Comparison of ENCODE assay signal across 30 mouse cellular contexts in the genomic region with DNA sequence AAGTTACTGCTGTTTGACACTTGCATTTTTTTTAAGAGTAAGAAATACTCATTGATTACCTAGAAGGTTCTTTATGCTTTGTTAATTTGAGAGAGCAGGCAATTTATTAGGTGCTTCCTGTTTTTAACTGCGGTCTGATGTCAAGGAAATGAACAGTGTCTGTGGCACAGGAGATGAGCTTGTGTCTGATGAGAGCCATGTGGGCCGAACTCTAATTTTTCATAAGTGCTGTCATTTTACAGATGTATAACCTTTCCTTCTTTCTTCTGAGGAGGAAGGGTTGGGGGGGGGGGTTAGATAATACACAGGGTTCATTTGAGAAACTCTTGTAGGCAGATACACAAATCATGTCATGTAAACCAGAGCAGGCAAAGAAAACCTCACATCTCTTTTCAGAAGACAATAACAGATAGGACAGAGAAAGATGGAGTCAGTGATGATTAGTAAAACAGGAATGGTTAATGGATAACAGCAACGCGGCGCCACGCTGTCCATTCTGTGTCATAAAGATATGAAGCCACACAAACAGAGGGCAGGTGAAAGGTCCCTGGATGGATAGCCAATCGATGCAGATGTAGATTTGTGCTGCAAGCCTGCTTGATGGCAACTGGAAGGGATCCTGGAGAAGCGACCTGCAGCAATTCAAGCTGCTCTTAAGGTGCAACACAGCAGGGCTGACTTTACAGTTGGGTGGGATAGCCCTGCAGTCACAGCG.
DNase-seq lines count a peak whose midpoint lies in the region; ATAC-seq lines count a peak whose summit lies in the region.
"Had no signal": no experiment of that assay in that cellular context is flagged by ENCODE, and none has a peak within 500 bp of the region (broad histone marks: within the 10 kb centered on the region; RNA-seq: fewer than 3 reads in every experiment).

No protein-coding gene starts in this region.

- no peaks in the 10 kb centered on the region for H3K9me3 ChIP-seq in kidney, embryonic 14.5 days (ENCODE audit: control insufficient read depth, low read length)
- no peaks in the 10 kb centered on the region for H3K9me3 ChIP-seq in intestine, embryonic 15.5 days
- H3K9me3 ChIP-seq in midbrain, embryonic 13.5 days, result no peaks in the 10 kb centered on the region
- H3K9me3 ChIP-seq in midbrain, embryonic 16.5 days (replicated peaks; ENCODE audit: control insufficient read depth, low read length, poor library complexity, severe bottlenecking), result no peaks in the 10 kb centered on the region
- H3K9me3 ChIP-seq: embryonic facial prominence, embryonic 10.5 days; embryonic facial prominence, embryonic 13.5 days; forebrain, embryonic 12.5 days; forebrain, embryonic 15.5 days; G1E; heart, embryonic 12.5 days; heart, embryonic 15.5 days; hindbrain, embryonic 10.5 days; hindbrain, embryonic 13.5 days had no signal

- H3K27ac ChIP-seq in kidney, embryonic 14.5 days (ENCODE audit: low read depth, low read length), result no peak overlapping the region
- H3K27ac ChIP-seq in intestine, embryonic 15.5 days, result no peak overlapping the region
- no peak overlapping the region for H3K27ac ChIP-seq in midbrain, embryonic 13.5 days
- H3K27ac ChIP-seq in midbrain, embryonic 16.5 days (ENCODE audit: low read length), result no peak overlapping the region
- H3K27ac ChIP-seq: embryonic facial prominence, embryonic 10.5 days; embryonic facial prominence, embryonic 13.5 days; forebrain, embryonic 12.5 days; forebrain, embryonic 15.5 days; heart, embryonic 15.5 days; hindbrain, embryonic 10.5 days; hindbrain, embryonic 13.5 days had no signal

- no peaks in the 10 kb centered on the region for H3K4me1 ChIP-seq in kidney, embryonic 14.5 days (ENCODE audit: control insufficient read depth, insufficient read depth, low read length)
- 0 out of 2 replicates have a peak, but pooled peaks cover 7% of the 10 kb centered on the region for H3K4me1 ChIP-seq in intestine, embryonic 15.5 days (replicated peaks)
- H3K4me1 ChIP-seq in midbrain, embryonic 13.5 days (replicated peaks), result peaks cover 9% of the 10 kb centered on the region; the same call in 1 of the 2 replicates
- H3K4me1 ChIP-seq in midbrain, embryonic 16.5 days (ENCODE audit: control insufficient read depth, insufficient read depth, low read length), result 0 out of 2 replicates have a peak, but pooled peaks cover 2% of the 10 kb centered on the region
- H3K4me1 ChIP-seq: embryonic facial prominence, embryonic 13.5 days; forebrain, embryonic 15.5 days; hindbrain, embryonic 13.5 days had no signal

- no peaks in the 10 kb centered on the region for H3K27me3 ChIP-seq in kidney, embryonic 14.5 days (ENCODE audit: control insufficient read depth, insufficient read depth, low read length)
- H3K27me3 ChIP-seq in intestine, embryonic 15.5 days (replicated peaks), result no peaks in the 10 kb centered on the region
- no peaks in the 10 kb centered on the region for H3K27me3 ChIP-seq in midbrain, embryonic 13.5 days
- no peaks in the 10 kb centered on the region for H3K27me3 ChIP-seq in midbrain, embryonic 16.5 days (ENCODE audit: control insufficient read depth, insufficient read depth, low read depth, low read length)
- H3K27me3 ChIP-seq: CH12.LX; embryonic facial prominence, embryonic 13.5 days; forebrain, embryonic 12.5 days; forebrain, embryonic 15.5 days; heart, embryonic 15.5 days; hindbrain, embryonic 13.5 days had no signal

- WGBS in kidney, embryonic 14.5 days, result 58% methylated on average over 9 of the region's 9 CpGs
- 32% methylated on average over 9 of the region's 9 CpGs for WGBS in intestine, embryonic 15.5 days
- 93% methylated on average over 9 of the region's 9 CpGs for WGBS in midbrain, embryonic 13.5 days
- 95% methylated on average over 9 of the region's 9 CpGs for WGBS in midbrain, embryonic 16.5 days

- no peak overlapping the region for H3K9ac ChIP-seq in kidney, embryonic 14.5 days (ENCODE audit: low read depth, low read length)
- H3K9ac ChIP-seq in intestine, embryonic 15.5 days, result no peak overlapping the region
- no peak overlapping the region for H3K9ac ChIP-seq in midbrain, embryonic 13.5 days (replicated peaks)
- no peak overlapping the region for H3K9ac ChIP-seq in midbrain, embryonic 16.5 days (ENCODE audit: low read depth, low read length)
- H3K9ac ChIP-seq: embryonic facial prominence, embryonic 13.5 days; forebrain, embryonic 12.5 days; forebrain, embryonic 15.5 days; heart, embryonic 12.5 days; heart, embryonic 15.5 days; hindbrain, embryonic 13.5 days had no signal

- no peak overlapping the region for H3K4me2 ChIP-seq in kidney, embryonic 14.5 days (replicated peaks; ENCODE audit: low read depth, low read length)
- H3K4me2 ChIP-seq in intestine, embryonic 15.5 days (replicated peaks), result no peak overlapping the region
- no peak overlapping the region for H3K4me2 ChIP-seq in midbrain, embryonic 13.5 days (replicated peaks)
- H3K4me2 ChIP-seq in midbrain, embryonic 16.5 days (ENCODE audit: low read length), result no peak overlapping the region
- H3K4me2 ChIP-seq: embryonic facial prominence, embryonic 13.5 days; forebrain, embryonic 12.5 days; forebrain, embryonic 15.5 days; heart, embryonic 12.5 days; heart, embryonic 15.5 days; hindbrain, embryonic 13.5 days had no signal

- no peak overlapping the region for H3K4me3 ChIP-seq in kidney, embryonic 14.5 days (ENCODE audit: low read length)
- no peak overlapping the region for H3K4me3 ChIP-seq in intestine, embryonic 15.5 days (replicated peaks)
- H3K4me3 ChIP-seq in midbrain, embryonic 13.5 days (replicated peaks), result no peak overlapping the region
- H3K4me3 ChIP-seq in midbrain, embryonic 16.5 days (ENCODE audit: low read depth, low read length), result no peak overlapping the region
- H3K4me3 ChIP-seq: embryonic facial prominence, embryonic 10.5 days; embryonic facial prominence, embryonic 13.5 days; erythroblast, embryonic 14.5 days; forebrain, embryonic 12.5 days; forebrain, embryonic 15.5 days; heart, embryonic 12.5 days; heart, embryonic 15.5 days; hindbrain, embryonic 10.5 days; hindbrain, embryonic 13.5 days had no signal

- no peaks in the 10 kb centered on the region for H3K36me3 ChIP-seq in kidney, embryonic 14.5 days (ENCODE audit: control insufficient read depth, insufficient read depth, low read length)
- H3K36me3 ChIP-seq in intestine, embryonic 15.5 days, result no peaks in the 10 kb centered on the region
- no peaks in the 10 kb centered on the region for H3K36me3 ChIP-seq in midbrain, embryonic 13.5 days
- H3K36me3 ChIP-seq in midbrain, embryonic 16.5 days (ENCODE audit: control insufficient read depth, insufficient read depth, low read length), result no peaks in the 10 kb centered on the region
- H3K36me3 ChIP-seq: embryonic facial prominence, embryonic 10.5 days; embryonic facial prominence, embryonic 13.5 days; forebrain, embryonic 12.5 days; forebrain, embryonic 15.5 days; G1E; heart, embryonic 12.5 days; heart, embryonic 15.5 days; hindbrain, embryonic 10.5 days; hindbrain, embryonic 13.5 days had no signal

- DNase-seq in kidney, adult 11 months, result no peak
- DNase-seq in MEL-GATA-1-ER (ENCODE audit: extremely low read depth, low read depth), result peak; percentile 5
- DNase-seq in mesoderm, embryonic 11.5 days (ENCODE audit: low read depth, low spot score), result peak; percentile 50
- DNase-seq: adrenal gland, adult 2 months; adrenal gland, postnatal 25 days; B cell, adult 2 months; cerebellum, adult 18-20 months; cerebellum, adult 9-10 months; cerebellum, postnatal 14 days; embryo, embryonic 11 days; gastrocnemius, postnatal 25 days; heart, adult 18-20 months; heart, postnatal 10 days; heart, postnatal 36 days had no signal

- 0 out of 2 replicates have a peak, but pooled peaks have one; percentile 33 for ATAC-seq in kidney, embryonic 14.5 days (ENCODE audit: low FRiP score, low TSS enrichment)
- ATAC-seq in intestine, embryonic 15.5 days, result peak; percentile 54
- no peak for ATAC-seq in midbrain, embryonic 13.5 days
- ATAC-seq in midbrain, embryonic 16.5 days, result no peak
- ATAC-seq: forebrain, embryonic 15.5 days; hindbrain, embryonic 16.5 days had no signal

Comparison
In these comparisons a context has a peak if more than half of its experiments do, and no peak if none do; other contexts are left out.
1. ATAC-seq: peak in kidney, embryonic 14.5 days (single experiment) and intestine, embryonic 15.5 days (single experiment); none in midbrain, embryonic 13.5 days (single experiment) and midbrain, embryonic 16.5 days (single experiment).